Mouse (Mus musculus): Measurements from ENCODE around the gene C3ar1. TPM values are rescaled to one million over a fixed set of nuclear protein-coding genes. Genes with fewer than 3 reads are reported as not detected.

Gene C3ar1
- polyA plus RNA-seq, 1 experiment from 2014 or later = 1.2 TPM

DNA sequence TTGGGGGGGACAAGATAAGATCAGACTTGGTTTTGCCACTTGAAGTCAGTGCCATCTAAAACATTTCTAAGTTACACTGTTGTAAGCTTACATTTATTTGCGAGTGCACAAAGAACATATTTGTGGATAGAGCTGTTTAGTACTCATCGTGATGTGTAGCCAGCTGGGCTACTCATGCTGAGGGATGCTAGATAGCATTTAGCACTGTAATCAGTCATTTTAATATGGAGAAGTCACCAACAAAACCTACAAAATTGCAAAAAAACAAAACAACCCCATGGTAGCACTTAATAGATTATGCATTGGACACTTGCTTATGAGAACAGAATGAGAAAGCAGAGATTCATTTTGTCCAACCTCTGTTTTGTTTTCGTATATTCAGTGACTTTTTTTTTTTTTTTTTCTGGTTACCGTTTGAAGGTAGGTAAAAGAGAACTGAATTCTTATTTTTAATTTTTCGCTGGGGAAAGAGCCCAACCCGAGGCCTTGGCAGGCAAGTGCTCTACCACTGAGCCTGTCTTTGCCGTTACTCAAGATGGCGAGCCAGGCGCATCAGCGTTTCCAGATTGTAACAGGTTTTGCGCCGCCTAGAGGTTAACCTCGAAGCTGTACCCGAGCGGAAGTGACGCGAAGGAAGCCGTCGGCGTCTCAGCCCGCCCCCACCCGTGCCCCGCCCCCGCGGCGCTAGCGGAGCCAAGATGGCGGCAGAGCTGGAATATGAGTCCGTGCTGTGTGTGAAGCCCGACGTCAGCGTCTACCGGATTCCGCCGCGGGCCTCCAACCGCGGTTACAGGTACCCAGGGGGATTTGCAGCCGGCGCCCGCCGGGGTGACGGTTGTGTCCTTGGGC lies 18.1 kb upstream of the C3ar1 start, which contains the start of gene Necap1:
TSS of gene Necap1 (plus strand) at position 604 of the 849 bp plus-strand sequence.
- H3K27ac ChIP-seq (ENCODE audit: low read depth, low read length) = peak within 1 kb of the TSS; percentile 86
- H3K4me3 ChIP-seq (ENCODE audit: low read depth, low read length) = peak within 1 kb of the TSS; percentile 82
- peaks cover 5% of the 10 kb centered on the region; the same call in 1 of the 2 replicates for H3K4me1 ChIP-seq (ENCODE audit: control insufficient read depth, insufficient read depth, low read length)
- H3K9me3 ChIP-seq (replicated peaks; ENCODE audit: control insufficient read depth, low read length) = no peaks in the 10 kb centered on the region
- 7% methylated on average over 43 of the region's 43 CpGs for WGBS
- peak; percentile 99 for ATAC-seq
- H3K27me3 ChIP-seq (replicated peaks; ENCODE audit: control insufficient read depth, insufficient read depth, low read length) = no peaks in the 10 kb centered on the region
- DNase-seq (ENCODE audit: low spot score) = peak; percentile 98
- H3K36me3 ChIP-seq (ENCODE audit: control insufficient read depth, insufficient read depth, low read length) = peaks cover 18% of the 10 kb centered on the region
- H3K9ac ChIP-seq (ENCODE audit: low read length) = peak within 1 kb of the TSS; percentile 84
- H3K4me2 ChIP-seq (ENCODE audit: low read length) = peak within 1 kb of the TSS; percentile 61

DNA sequence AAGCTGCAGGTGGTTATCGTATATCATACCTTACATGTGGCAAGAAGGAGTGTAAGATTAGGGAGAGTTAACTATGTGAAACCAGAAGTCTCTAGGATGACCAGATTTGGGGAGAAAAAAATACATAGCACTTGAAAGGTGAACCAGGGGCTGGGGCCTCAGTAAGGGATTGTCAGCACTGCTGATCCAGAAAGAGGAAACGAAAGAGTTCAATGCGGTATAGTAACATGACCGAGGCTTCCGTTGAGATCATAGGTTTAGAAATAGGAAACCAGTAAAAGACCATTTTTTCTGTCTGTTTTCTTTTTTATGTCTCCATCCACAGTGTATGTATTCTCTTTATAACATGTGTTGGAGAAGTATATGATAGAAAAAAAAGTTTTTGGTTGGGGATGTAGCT lies 16.8 kb upstream of the C3ar1 start:
- H3K27me3 ChIP-seq (replicated peaks; ENCODE audit: control insufficient read depth, insufficient read depth, low read length) = no peaks in the 10 kb centered on the region
- DNase-seq (ENCODE audit: low spot score) = no peak
- H3K27ac ChIP-seq (ENCODE audit: low read depth, low read length) = no peak overlapping the region
- no peaks in the 10 kb centered on the region for H3K9me3 ChIP-seq (replicated peaks; ENCODE audit: control insufficient read depth, low read length)
- no peak for ATAC-seq
- H3K36me3 ChIP-seq (ENCODE audit: control insufficient read depth, insufficient read depth, low read length) = peaks cover 7% of the 10 kb centered on the region
- 98% methylated on average over 5 of the region's 5 CpGs for WGBS
- no peak overlapping the region for H3K4me2 ChIP-seq (ENCODE audit: low read length)
- no peak overlapping the region for H3K4me3 ChIP-seq (ENCODE audit: low read depth, low read length)
- H3K9ac ChIP-seq (ENCODE audit: low read length) = no peak overlapping the region
- H3K4me1 ChIP-seq (ENCODE audit: control insufficient read depth, insufficient read depth, low read length) = peaks cover 5% of the 10 kb centered on the region; the same call in 1 of the 2 replicates

DNA sequence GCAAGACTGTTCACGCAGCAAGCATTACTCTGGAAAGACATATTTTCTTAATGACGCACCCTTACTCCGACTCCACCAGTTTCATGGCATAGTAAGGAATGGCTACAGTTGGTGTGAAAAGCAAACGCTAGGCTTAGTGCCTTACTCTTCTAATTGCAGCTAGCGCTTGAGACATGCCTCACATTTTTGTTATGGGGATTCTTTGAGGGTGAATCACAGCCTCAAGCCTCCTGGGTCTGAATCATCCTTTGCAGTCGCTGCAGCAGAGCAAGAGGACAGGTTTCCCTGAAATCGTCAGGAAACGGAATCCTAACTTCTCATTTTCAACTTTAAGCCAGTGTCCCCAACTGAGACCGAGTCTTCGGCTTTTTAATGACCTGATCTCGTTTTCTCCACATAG lies 13.9 kb upstream of the C3ar1 start:
- Histone ChIP-seq H3K36me3 (ENCODE audit: control insufficient read depth, insufficient read depth, low read length) (no peaks in the 10 kb centered on the region), H3K4me2 (ENCODE audit: low read length) (no peak overlapping the region), H3K4me1 (ENCODE audit: control insufficient read depth, insufficient read depth, low read length) (no peaks in the 10 kb centered on the region), H3K27ac (ENCODE audit: low read depth, low read length) (no peak overlapping the region), H3K9me3 (replicated peaks; ENCODE audit: control insufficient read depth, low read length) (no peaks in the 10 kb centered on the region), H3K27me3 (replicated peaks; ENCODE audit: control insufficient read depth, insufficient read depth, low read length) (no peaks in the 10 kb centered on the region), H3K4me3 (ENCODE audit: low read depth, low read length) (no peak overlapping the region), H3K9ac (ENCODE audit: low read length) (no peak overlapping the region)
- DNase-seq (ENCODE audit: low spot score) (no peak), ATAC-seq (no peak)
- 84% methylated on average over 11 of the region's 11 CpGs for WGBS

DNA sequence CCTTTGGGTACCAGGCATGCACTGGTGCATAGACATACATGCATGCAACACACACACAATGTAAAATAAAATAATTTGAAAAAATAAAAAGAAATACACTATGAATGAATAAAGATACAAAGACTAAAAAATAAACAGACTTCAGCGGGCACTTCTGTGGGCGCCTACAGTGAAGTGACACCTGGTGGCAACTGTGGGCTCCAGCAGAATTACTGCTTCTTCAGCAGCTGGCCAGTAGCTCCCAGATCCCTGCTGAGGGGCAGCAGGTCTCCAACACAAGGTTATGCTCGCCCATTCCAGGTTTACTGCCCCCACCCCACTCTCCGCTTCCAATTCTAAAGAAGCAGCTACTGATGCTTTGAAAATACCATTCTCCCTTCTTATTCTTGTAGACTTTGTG lies 12.0 kb upstream of the C3ar1 start:
- no peaks in the 10 kb centered on the region for H3K36me3 ChIP-seq (ENCODE audit: control insufficient read depth, insufficient read depth, low read length)
- no peak overlapping the region for H3K27ac ChIP-seq (ENCODE audit: low read depth, low read length)
- no peak overlapping the region for H3K4me2 ChIP-seq (ENCODE audit: low read length)
- ATAC-seq (no peak), DNase-seq (ENCODE audit: low spot score) (peak; percentile 8)
- no peak overlapping the region for H3K4me3 ChIP-seq (ENCODE audit: low read depth, low read length)
- H3K9me3 ChIP-seq (replicated peaks; ENCODE audit: control insufficient read depth, low read length) = no peaks in the 10 kb centered on the region
- WGBS = 67% methylated on average over 4 of the region's 4 CpGs
- no peaks in the 10 kb centered on the region for H3K4me1 ChIP-seq (ENCODE audit: control insufficient read depth, insufficient read depth, low read length)
- no peaks in the 10 kb centered on the region for H3K27me3 ChIP-seq (replicated peaks; ENCODE audit: control insufficient read depth, insufficient read depth, low read length)
- H3K9ac ChIP-seq (ENCODE audit: low read length) = no peak overlapping the region

DNA sequence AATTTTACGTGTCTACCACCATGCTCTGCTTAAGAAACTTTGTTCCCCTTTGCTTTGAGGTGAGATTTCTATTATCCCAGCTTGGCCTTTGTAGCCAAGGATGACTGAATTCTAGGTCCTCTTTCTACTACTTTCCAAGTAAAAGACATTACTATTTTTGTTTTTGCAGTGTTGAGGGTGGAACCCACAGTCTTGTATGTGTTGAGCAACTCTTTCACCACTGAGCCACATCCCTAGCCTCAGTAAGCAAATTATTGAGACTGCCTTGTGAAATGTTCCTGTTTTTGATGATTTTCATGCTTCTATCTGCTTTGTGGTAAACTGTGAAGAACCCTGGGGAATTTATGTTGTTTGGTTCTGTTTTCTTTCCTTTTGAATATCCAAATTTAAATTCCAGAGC lies 6.9 kb upstream of the C3ar1 start:
- Histone ChIP-seq H3K4me1 (ENCODE audit: control insufficient read depth, insufficient read depth, low read length) (no peaks in the 10 kb centered on the region), H3K4me2 (ENCODE audit: low read length) (no peak overlapping the region), H3K36me3 (ENCODE audit: control insufficient read depth, insufficient read depth, low read length) (no peaks in the 10 kb centered on the region), H3K4me3 (ENCODE audit: low read depth, low read length) (no peak overlapping the region), H3K9me3 (replicated peaks; ENCODE audit: control insufficient read depth, low read length) (peaks cover 9% of the 10 kb centered on the region; the same call in 1 of the 2 replicates), H3K27me3 (replicated peaks; ENCODE audit: control insufficient read depth, insufficient read depth, low read length) (no peaks in the 10 kb centered on the region), H3K27ac (ENCODE audit: low read depth, low read length) (no peak overlapping the region), H3K9ac (ENCODE audit: low read length) (no peak overlapping the region)
- DNase-seq (ENCODE audit: low spot score) (no peak), ATAC-seq (no peak)
- 76% methylated on average over 1 of the region's 1 CpGs for WGBS

DNA sequence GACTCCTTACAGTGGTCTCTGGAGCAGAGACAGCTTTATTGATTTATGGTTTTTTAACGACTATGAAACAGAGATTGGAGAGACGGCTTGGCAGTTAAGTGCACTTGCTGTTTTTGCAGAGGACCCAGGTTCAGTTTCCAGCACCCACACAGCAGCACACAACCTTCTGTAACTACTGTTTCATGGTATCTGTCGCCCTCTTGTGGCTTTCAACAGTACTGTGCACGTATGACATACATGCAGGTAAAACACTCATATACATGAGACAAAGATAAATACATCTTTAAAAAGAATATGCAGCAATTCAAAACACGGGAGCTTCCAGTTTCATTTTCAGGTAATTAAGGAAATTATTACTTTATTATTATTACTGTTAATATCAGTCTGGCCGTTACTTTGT lies 6.5 kb upstream of the C3ar1 start:
- Histone ChIP-seq H3K36me3 (ENCODE audit: control insufficient read depth, insufficient read depth, low read length) (no peaks in the 10 kb centered on the region), H3K4me2 (ENCODE audit: low read length) (no peak overlapping the region), H3K4me1 (ENCODE audit: control insufficient read depth, insufficient read depth, low read length) (no peaks in the 10 kb centered on the region), H3K9me3 (replicated peaks; ENCODE audit: control insufficient read depth, low read length) (peaks cover 9% of the 10 kb centered on the region; the same call in 1 of the 2 replicates), H3K27ac (ENCODE audit: low read depth, low read length) (no peak overlapping the region), H3K9ac (ENCODE audit: low read length) (no peak overlapping the region), H3K27me3 (replicated peaks; ENCODE audit: control insufficient read depth, insufficient read depth, low read length) (no peaks in the 10 kb centered on the region), H3K4me3 (ENCODE audit: low read depth, low read length) (no peak overlapping the region)
- WGBS = 82% methylated on average over 6 of the region's 6 CpGs
- no peak for DNase-seq (ENCODE audit: low spot score)
- ATAC-seq = no peak

DNA sequence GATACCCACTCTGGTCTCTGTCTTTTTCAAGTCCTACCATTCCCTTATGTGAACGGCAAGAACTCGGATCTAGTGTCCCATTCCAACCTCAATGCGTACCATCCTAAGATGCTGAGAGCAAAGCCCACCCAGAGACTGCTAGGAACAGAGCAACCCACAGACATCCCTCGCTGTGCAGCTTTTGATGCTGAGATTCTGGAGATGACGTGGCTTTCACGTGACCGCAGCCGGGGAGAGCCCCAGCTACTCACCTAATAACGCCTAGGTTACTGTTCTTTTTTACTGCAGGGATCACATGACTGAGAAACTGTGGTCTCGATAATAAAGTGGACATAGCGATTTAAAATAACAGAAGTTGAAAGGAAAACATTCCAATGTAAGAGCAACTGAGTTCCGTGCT lies 1.4 kb downstream of the C3ar1 start:
- DNase-seq (ENCODE audit: low spot score) (no peak), ATAC-seq (no peak)
- H3K4me3 ChIP-seq (ENCODE audit: low read depth, low read length) = no peak overlapping the region
- no peak overlapping the region for H3K27ac ChIP-seq (ENCODE audit: low read depth, low read length)
- H3K36me3 ChIP-seq (ENCODE audit: control insufficient read depth, insufficient read depth, low read length) = no peaks in the 10 kb centered on the region
- no peaks in the 10 kb centered on the region for H3K9me3 ChIP-seq (replicated peaks; ENCODE audit: control insufficient read depth, low read length)
- 87% methylated on average over 12 of the region's 12 CpGs for WGBS
- no peak overlapping the region for H3K9ac ChIP-seq (ENCODE audit: low read length)
- no peak overlapping the region for H3K4me2 ChIP-seq (ENCODE audit: low read length)
- H3K27me3 ChIP-seq (replicated peaks; ENCODE audit: control insufficient read depth, insufficient read depth, low read length) = no peaks in the 10 kb centered on the region
- no peaks in the 10 kb centered on the region for H3K4me1 ChIP-seq (ENCODE audit: control insufficient read depth, insufficient read depth, low read length)

DNA sequence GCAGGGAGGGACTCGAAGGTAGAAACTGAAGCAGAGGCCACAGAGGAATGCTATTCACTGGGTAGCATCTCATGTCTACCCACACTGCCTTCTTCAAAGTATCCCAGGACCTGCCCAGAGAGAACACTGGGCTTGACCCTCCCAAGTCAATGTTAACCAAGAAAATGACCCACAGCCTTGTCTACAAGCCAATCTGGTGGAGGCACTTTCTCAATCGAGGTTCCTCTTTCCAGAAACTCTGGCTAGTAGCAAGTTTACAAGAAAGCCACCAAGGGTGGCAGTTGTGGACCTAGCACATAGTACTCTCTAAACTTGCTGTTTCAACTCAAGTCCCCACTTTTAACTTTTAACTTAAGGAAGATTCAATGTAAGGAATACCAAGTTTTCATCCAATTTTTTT lies 3.3 kb downstream of the C3ar1 start:
- H3K4me1 ChIP-seq (ENCODE audit: control insufficient read depth, insufficient read depth, low read length) = no peaks in the 10 kb centered on the region
- H3K4me2 ChIP-seq (ENCODE audit: low read length) = no peak overlapping the region
- 81% methylated on average over 2 of the region's 2 CpGs for WGBS
- H3K9me3 ChIP-seq (replicated peaks; ENCODE audit: control insufficient read depth, low read length) = no peaks in the 10 kb centered on the region
- no peaks in the 10 kb centered on the region for H3K27me3 ChIP-seq (replicated peaks; ENCODE audit: control insufficient read depth, insufficient read depth, low read length)
- H3K9ac ChIP-seq (ENCODE audit: low read length) = no peak overlapping the region
- no peak overlapping the region for H3K4me3 ChIP-seq (ENCODE audit: low read depth, low read length)
- H3K27ac ChIP-seq (ENCODE audit: low read depth, low read length) = no peak overlapping the region
- H3K36me3 ChIP-seq (ENCODE audit: control insufficient read depth, insufficient read depth, low read length) = no peaks in the 10 kb centered on the region
- ATAC-seq (no peak), DNase-seq (ENCODE audit: low spot score) (no peak)

DNA sequence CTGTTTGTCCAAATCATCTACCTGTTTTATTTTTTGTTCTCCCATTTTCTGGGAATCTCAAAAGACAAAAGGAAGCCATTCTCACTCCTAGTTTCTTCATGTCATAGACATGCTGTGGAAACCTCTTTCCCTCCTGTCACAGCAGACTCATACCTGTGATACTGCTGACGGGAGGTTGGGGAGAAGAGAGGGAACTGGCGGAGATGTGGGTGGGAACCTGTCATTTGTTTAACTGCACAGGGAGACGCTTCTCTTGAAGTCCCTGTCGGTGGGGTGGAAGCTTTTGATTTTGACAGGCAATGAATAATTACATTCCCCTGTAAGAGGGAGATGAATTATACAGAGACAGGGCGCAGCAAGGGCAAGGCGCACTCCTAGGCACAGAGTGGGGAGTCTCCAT lies 12.2 kb downstream of the C3ar1 start:
- H3K9me3 ChIP-seq (replicated peaks; ENCODE audit: control insufficient read depth, low read length) = no peaks in the 10 kb centered on the region
- H3K9ac ChIP-seq (ENCODE audit: low read length) = no peak overlapping the region
- H3K36me3 ChIP-seq (ENCODE audit: control insufficient read depth, insufficient read depth, low read length) = peaks cover 36% of the 10 kb centered on the region
- H3K4me1 ChIP-seq (ENCODE audit: control insufficient read depth, insufficient read depth, low read length) = no peaks in the 10 kb centered on the region
- ATAC-seq (no peak), DNase-seq (ENCODE audit: low spot score) (peak; percentile 7)
- no peak overlapping the region for H3K4me2 ChIP-seq (ENCODE audit: low read length)
- no peak overlapping the region for H3K4me3 ChIP-seq (ENCODE audit: low read depth, low read length)
- no peak overlapping the region for H3K27ac ChIP-seq (ENCODE audit: low read depth, low read length)
- no peaks in the 10 kb centered on the region for H3K27me3 ChIP-seq (replicated peaks; ENCODE audit: control insufficient read depth, insufficient read depth, low read length)
- WGBS = 84% methylated on average over 6 of the region's 6 CpGs
